Mouse (Mus musculus) midbrain, embryonic 16.5 days (tissue): ENCODE measurements at regions not wholly inside any gene's neighbourhood (a gene's known extent, or its start where the extent isn't known, plus 50 kb on each side); places are given as distances from the start of the nearest gene placed in this dataset.

Experiments used
- ATAC-seq: fragments of 200-750 bp; cut with Nextera tagmentation; 2 replicates; pipeline ENCODE4 v1.8.0; 2017; ENCODE audit warnings: moderate TSS enrichment
- H3K27ac ChIP-seq: fragments of 300-500 bp; sonication (generic); 2 replicates; pipeline ENCODE4 v1.5.1; 2014; ENCODE audit warnings: mild to moderate bottlenecking, low read length, mixed read lengths
- H3K27me3 ChIP-seq: fragments of 300-500 bp; sonication (generic); 2 replicates; pipeline ENCODE4 v1.6.1; 2014; ENCODE audit warnings: low read depth, low read length, mixed read lengths; ENCODE audit not compliant: control insufficient read depth, insufficient read depth
- H3K36me3 ChIP-seq: fragments of 300-500 bp; sonication (generic); 2 replicates; pipeline ENCODE4 v1.6.1; 2014; ENCODE audit warnings: mild to moderate bottlenecking, low read length, moderate library complexity, mixed read lengths; ENCODE audit not compliant: control insufficient read depth, insufficient read depth
- H3K4me1 ChIP-seq: fragments of 300-500 bp; sonication (generic); 2 replicates; pipeline ENCODE4 v1.6.1; 2014; ENCODE audit warnings: mild to moderate bottlenecking, low read length, mixed read lengths; ENCODE audit not compliant: control insufficient read depth, insufficient read depth
- H3K4me2 ChIP-seq: fragments of 300-500 bp; sonication (generic); 2 replicates; pipeline ENCODE4 v1.6.1; 2014; ENCODE audit warnings: mild to moderate bottlenecking, low read length, mixed read lengths
- H3K4me3 ChIP-seq: fragments of 300-500 bp; sonication (generic); 2 replicates; pipeline ENCODE4 v1.5.1; 2014; ENCODE audit warnings: low read depth, mild to moderate bottlenecking, low read length, moderate library complexity, mixed read lengths
- H3K9ac ChIP-seq: fragments of 300-500 bp; sonication (generic); 2 replicates; pipeline ENCODE4 v1.6.1; 2014; ENCODE audit warnings: low read depth, low read length, mixed read lengths
- H3K9me3 ChIP-seq: fragments of 300-500 bp; sonication (generic); replicated peaks from 2 replicates; pipeline ENCODE4 v1.6.1; 2014; ENCODE audit warnings: mild to moderate bottlenecking, low read length, mixed read lengths; ENCODE audit not compliant: control insufficient read depth, poor library complexity, severe bottlenecking
- WGBS: fragments of 180-500 bp; shearing (Covaris S2); extraction: QIAGEN DNeasy Blood & Tissue Kit; methylation state at CpG from one replicate; pipeline ENCODE4 v1.1.7; 2014; 5-methylcytosine and 5-hydroxymethylcytosine counted together

DNA sequence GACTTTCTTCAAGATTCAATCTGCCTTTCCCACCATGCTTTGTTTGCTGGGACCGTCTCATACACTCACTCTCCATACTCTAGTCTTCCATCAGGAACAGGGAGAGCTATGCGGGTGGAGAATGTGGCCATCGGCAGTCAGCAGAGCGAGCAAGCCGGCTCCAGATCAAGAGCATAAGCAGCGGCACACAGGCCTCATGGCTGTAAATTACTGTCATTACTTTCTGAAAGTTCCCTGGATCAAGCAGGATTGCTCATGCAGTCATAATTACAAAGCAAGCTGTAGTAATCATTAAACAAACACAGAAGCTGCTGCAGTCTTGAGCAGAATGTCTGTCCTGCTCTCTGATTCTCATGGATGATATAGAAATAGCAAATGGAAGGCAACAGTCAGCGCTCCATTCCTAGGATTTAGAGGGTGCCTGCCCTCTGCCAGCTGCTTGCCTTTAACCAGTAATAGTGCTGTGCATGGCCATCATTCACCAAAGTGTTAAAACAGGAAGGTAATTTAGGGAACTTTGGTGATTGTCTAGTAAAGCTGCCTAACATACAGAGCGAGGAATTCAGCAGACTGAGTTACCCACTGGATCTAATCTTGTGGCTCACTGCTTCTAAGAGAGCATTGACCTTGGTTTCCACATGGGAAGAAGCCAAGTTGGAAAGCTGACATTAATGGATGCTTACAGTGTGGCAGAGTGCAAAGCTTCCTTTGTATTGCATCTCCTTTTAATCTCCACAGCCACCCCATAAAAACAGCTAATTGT lies 298.2 kb downstream of the 1190002N15Rik start:
- Histone ChIP-seq H3K4me2 (no peak overlapping the region), H3K9ac (no peak overlapping the region), H3K4me3 (no peak overlapping the region), H3K4me1 (no peaks in the 10 kb centered on the region), H3K36me3 (no peaks in the 10 kb centered on the region), H3K27ac (no peak overlapping the region), H3K9me3 (no peaks in the 10 kb centered on the region), H3K27me3 (no peaks in the 10 kb centered on the region)
- ATAC-seq, result no peak
- 78% methylated on average over 8 of the region's 8 CpGs for WGBS

DNA sequence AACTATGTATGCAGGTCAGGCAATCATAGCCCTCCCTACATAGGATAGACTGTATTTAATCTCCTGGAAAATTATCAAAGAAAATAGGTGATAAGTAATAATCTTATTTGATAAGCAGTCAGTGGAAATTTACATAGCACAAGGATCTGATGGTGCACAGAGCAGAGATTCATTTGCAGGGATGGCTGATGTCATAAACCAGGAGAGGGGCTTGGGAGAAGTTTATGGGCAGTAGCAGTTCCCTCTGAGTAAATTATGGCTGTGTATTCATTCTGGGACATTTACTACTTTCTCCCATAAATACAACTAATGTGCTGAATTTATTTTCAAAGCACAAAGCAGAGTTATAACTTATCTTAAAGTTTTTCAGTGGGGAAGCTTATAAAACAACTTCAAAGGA lies 299.3 kb downstream of the 1190002N15Rik start:
- Histone ChIP-seq H3K9ac (no peak overlapping the region), H3K4me1 (no peaks in the 10 kb centered on the region), H3K4me3 (no peak overlapping the region), H3K36me3 (no peaks in the 10 kb centered on the region), H3K27ac (no peak overlapping the region), H3K4me2 (no peak overlapping the region), H3K9me3 (no peaks in the 10 kb centered on the region), H3K27me3 (no peaks in the 10 kb centered on the region)
- no peak for ATAC-seq

DNA sequence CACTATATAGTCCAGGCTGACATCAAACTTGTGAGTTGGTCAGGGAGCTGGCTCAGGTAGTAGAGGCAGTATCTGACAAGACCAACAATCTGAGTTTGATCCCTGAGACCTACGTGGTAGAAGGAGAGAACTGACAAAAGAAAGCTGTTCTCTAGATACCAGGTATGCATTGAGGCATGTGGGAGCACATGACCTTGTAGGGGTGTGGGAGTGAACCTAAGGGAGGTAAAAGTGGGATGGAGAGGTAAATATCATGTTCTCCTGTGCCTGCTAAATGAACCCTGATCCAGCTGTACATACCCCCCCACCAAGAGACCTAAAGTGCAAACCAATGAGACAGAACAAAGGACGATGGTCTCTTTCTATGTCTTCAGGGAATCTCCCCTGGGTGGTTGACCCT lies 308.3 kb downstream of the 1190002N15Rik start:
- H3K4me3 ChIP-seq, result no peak overlapping the region
- H3K36me3 ChIP-seq, result no peaks in the 10 kb centered on the region
- 85% methylated on average over 2 of the region's 2 CpGs for WGBS
- no peaks in the 10 kb centered on the region for H3K4me1 ChIP-seq
- H3K9ac ChIP-seq, result no peak overlapping the region
- H3K27ac ChIP-seq, result no peak overlapping the region
- H3K27me3 ChIP-seq, result no peaks in the 10 kb centered on the region
- H3K9me3 ChIP-seq, result no peaks in the 10 kb centered on the region
- no peak for ATAC-seq
- no peak overlapping the region for H3K4me2 ChIP-seq

DNA sequence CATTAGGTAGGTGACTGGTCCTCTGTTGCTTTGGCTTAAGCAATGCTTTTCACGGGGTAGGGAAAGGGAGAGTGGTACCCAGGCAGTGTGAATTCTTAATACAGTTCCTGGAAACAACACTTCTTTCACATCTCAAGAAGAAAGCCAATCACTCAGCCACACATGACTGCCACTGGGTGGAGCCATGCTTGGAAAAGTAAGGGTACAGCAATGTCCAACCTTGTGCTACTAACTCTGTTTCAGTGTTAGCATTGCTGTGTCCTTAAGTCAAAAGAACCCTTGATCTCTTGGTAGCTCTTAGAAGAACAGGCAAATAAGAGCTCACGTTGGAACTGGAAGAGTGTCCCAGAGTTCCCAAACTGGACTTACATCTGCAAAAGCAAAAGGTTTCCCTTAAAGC lies 318.8 kb downstream of the 1190002N15Rik start:
- H3K9me3 ChIP-seq, result no peaks in the 10 kb centered on the region
- H3K36me3 ChIP-seq, result no peaks in the 10 kb centered on the region
- no peak overlapping the region for H3K4me3 ChIP-seq
- H3K27ac ChIP-seq, result no peak overlapping the region
- no peaks in the 10 kb centered on the region for H3K27me3 ChIP-seq
- ATAC-seq, result no peak
- H3K4me1 ChIP-seq, result no peaks in the 10 kb centered on the region
- WGBS, result 74% methylated on average over 2 of the region's 2 CpGs
- H3K4me2 ChIP-seq, result no peak overlapping the region
- H3K9ac ChIP-seq, result no peak overlapping the region

DNA sequence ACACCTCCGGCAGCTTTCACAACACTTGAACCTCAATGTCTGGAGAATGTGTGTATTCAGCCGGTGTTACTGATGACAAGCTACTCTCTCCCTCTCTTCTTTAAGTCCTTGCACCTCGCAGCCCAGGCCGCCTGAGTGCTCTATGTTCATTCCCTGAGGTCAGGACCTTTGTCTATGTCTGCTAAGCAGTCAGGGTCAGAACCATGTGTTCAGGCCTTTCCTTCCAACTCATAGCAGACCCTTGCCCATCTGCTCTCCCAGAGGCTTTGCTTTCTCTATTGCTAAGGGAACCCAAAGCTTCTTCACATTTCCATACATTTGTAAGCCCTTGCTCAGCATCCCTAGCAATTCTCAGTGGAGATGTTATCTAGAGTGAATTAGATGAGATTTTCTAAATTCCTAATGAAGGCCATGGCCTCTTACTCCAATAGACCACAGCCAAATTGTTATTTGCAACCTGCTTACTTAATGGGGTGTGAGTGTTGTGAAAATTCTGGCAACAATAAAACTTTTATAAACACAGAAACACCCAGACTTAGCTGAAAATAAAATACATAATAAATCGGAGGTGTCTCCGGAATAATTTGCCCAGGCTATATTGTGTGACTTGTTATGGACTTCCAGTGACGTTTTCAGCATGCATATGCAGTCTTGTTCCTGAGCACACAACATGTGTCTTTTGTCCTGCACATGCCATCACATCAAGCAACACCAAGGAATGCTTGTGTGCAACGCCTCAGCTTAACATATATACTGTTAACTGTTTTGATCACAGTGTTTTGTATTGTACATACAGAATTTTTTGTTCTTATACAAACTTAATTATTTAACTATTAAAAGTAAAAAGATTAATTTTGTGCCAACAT lies 321.2 kb downstream of the 1190002N15Rik start:
- Histone ChIP-seq H3K27me3 (no peaks in the 10 kb centered on the region), H3K36me3 (no peaks in the 10 kb centered on the region), H3K27ac (no peak overlapping the region), H3K9ac (no peak overlapping the region), H3K4me1 (no peaks in the 10 kb centered on the region), H3K4me2 (no peak overlapping the region), H3K9me3 (no peaks in the 10 kb centered on the region), H3K4me3 (no peak overlapping the region)
- WGBS, result 83% methylated on average over 8 of the region's 8 CpGs
- no peak for ATAC-seq

DNA sequence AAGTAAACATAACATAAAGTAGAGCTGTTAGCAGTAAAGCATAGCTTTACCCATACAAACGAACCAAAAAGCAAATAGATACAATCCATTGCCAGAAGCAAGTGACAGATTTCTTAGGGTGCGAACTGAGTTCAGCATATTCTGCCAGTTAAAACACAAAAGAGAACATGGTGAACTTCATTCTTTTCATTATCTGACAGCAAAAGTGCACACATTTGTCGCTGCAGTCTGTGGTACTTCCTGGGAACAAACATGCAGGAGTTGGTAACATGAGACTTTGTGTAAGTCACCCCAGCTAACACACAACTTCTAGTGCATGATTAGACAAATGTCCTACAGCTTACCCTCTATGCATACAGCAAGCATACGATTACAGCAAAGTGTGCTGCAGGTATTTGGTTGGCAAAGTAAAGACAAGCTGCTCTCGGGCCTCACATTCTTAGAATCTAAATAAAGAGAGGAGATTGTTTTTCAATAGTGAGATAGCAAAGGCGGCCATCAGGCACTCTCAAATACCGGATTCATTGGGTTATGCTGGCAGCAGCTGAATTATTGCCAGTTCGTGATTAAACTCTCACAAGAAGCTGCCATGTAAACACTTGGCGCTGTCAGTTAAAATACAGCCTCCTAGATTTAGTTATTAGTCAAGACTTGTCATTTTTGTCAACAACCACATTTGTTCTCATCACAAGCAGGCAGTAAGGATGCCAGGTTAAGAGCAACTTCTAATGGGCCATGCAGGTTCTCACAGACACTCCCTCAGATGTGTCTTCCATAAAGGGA lies 327.2 kb downstream of the 1190002N15Rik start:
- 74% methylated on average over 9 of the region's 9 CpGs for WGBS

DNA sequence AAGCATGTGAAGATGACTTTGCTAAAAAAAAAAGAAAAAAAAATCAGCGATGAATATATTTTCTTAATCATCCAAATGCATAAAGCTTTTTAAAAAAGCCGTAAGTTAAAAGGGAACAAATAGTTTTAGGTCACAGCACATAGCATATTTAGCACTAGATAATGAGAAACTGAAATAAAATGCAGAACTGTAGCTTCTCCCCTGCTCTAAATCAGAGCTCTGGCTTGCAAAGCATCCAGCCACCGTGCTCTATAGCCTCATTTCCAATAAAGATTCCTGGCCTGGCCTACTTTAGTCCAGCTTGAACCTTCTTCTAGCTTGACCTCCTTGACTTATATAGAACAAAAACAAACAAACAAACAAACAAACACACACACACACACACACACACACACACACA lies 328.9 kb downstream of the 1190002N15Rik start:
- no peak overlapping the region for H3K4me2 ChIP-seq
- no peak overlapping the region for H3K4me3 ChIP-seq
- no peak overlapping the region for H3K27ac ChIP-seq
- H3K9me3 ChIP-seq, result no peaks in the 10 kb centered on the region
- no peaks in the 10 kb centered on the region for H3K36me3 ChIP-seq
- no peak for ATAC-seq
- H3K4me1 ChIP-seq, result no peaks in the 10 kb centered on the region
- WGBS, result 90% methylated on average over 3 of the region's 3 CpGs
- H3K9ac ChIP-seq, result no peak overlapping the region
- no peaks in the 10 kb centered on the region for H3K27me3 ChIP-seq

More for the DNA sequence above, 327.2 kb downstream of the 1190002N15Rik start:
- ATAC-seq, result no peak
- Histone ChIP-seq H3K4me1 (no peaks in the 10 kb centered on the region), H3K9me3 (no peaks in the 10 kb centered on the region), H3K4me3 (no peak overlapping the region), H3K27me3 (no peaks in the 10 kb centered on the region), H3K36me3 (no peaks in the 10 kb centered on the region), H3K27ac (no peak overlapping the region), H3K9ac (no peak overlapping the region), H3K4me2 (no peak overlapping the region)

DNA sequence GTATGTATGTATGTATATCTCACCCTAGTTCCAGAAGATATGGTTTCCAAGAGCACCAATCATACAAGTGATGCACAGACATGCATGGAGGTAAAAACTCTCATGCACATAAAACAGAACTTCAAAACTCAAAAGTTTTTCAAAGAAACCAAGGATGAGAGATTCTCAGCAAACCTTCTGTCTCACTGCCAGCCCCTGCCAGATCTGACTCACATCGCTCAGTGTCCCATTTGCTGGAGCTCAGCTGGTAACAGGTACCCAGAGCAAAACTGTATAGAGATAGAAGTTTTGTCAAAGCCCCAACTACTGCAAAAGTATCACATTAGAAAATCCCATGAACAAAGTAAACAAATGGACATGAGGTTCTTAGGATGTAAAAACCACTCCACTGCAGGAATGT lies 337.0 kb downstream of the 1190002N15Rik start:
- WGBS, result 92% methylated on average over 1 of the region's 1 CpGs

More for the DNA sequence above, 337.0 kb downstream of the 1190002N15Rik start:
- Histone ChIP-seq H3K4me3 (no peak overlapping the region), H3K36me3 (no peaks in the 10 kb centered on the region), H3K27me3 (no peaks in the 10 kb centered on the region), H3K27ac (no peak overlapping the region), H3K4me2 (no peak overlapping the region), H3K4me1 (no peaks in the 10 kb centered on the region), H3K9ac (no peak overlapping the region), H3K9me3 (no peaks in the 10 kb centered on the region)
- no peak for ATAC-seq
